Mouse (Mus musculus): ENCODE data around the gene Dnah10.

DNA sequence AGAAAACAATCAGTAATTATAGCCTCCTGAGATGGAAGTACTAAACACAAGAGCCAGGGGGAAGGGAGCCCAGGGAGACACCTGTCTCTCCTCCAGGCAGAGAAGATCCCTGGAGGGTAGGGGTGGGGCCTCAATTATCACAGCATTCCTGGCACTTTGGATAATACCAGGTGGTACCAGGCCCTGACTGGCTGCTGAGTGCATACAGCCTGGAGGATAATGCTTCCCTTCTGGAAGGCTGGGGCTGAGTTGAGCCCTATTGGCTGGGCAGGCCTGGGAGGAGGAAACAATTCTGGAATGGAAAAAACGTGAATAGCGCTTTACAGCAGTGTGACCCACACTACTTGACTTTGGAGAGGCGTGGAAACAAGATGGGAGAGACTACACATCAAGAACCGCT lies 126.7 kb downstream of the Dnah10 start:
- no peak for TF ChIP-seq GATA1 (IDR thresholded peaks at IDR 0.05; ENCODE audit: borderline replicate concordance, low read length)
- TF ChIP-seq FLI1 (IDR thresholded peaks at IDR 0.05; ENCODE audit: low read length) = no peak
